Mouse (Mus musculus): ENCODE measurements around the gene Coro2b. TPM values are rescaled to one million over a fixed set of nuclear protein-coding genes. Genes with fewer than 3 reads are reported as not detected.

Gene Coro2b
- total RNA-seq, 4 experiments from 2014 or later: 201 to 245 (median 216) TPM

DNA sequence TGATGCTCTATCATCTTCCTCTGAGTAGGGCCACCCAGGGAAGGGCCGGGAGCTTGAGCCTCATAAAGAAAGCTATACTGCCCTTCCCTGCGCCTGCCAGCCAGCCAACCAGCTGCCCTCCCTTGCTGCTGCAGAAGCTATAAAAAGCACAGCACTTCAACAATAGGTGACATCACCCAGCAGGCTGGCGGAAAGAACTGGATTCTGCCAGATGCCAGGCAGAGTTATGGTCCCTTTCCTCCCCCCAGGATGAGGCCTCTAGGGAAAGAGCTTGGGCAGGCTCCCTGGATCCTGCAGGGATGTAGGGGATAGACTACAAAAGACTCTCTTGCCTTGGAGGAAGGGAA is 98.1 kb downstream of the Coro2b start:
- DNase-seq (ENCODE audit: low spot score in 2 of 2): peak; percentile 72

- DNase-seq (ENCODE audit: low spot score in 2 of 2): no peak
These were observed 98.6 kb downstream of the Coro2b start for GRCm38 (mm10) chr9:62438085-62438754.

- DNase-seq (ENCODE audit: low spot score in 2 of 2): no peak
These were observed 99.4 kb downstream of the Coro2b start for GRCm38 (mm10) chr9:62437446-62437845.

GRCm38 (mm10) chr9:62435613-62436318 is 101.1 kb downstream of the Coro2b start:
- no peak for DNase-seq (ENCODE audit: low spot score in 2 of 2)

DNA sequence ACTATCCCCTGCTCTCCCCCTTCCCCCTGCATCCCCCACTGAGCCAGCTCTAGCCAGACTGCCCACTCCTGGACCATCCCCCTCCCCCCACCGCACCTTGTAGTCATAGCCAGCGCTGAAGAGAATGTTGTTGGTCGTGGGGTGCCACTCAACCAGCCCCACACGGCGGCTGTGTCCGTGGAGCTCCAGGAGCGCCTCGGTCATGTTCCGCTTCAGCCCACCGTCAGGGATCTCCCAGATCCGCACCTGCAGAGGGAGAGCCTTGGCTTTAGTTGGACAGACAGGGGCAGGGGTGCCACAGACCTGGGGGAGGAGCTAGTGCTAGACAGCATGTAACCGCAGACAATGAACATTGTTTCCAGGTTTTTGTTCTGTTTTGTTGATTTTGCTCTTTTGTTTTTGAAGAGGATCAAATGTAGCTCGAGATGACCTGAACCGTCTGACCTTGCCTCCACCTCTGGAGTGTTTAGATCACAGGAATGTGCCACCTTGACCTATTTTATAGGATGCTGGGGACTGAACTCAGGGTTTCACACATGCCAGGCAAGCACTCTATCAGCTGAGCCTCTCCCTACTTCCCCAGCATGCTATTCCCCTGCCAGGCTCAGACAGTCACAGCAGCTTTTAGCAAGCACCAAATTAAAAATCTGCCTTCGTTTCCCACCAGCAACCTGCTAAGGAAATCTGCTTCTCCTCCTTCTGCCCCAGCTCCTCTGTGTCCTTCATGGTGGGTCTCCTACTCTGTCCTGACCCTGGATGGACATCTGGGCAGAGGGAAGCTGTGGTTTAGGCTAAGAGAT is 104.4 kb downstream of the Coro2b start:
- no peak for DNase-seq (ENCODE audit: low spot score in 2 of 2)

GRCm38 (mm10) chr9:62430741-62431140 is 106.1 kb downstream of the Coro2b start:
- DNase-seq (ENCODE audit: low spot score in 2 of 2): no peak

GRCm38 (mm10) chr9:62427010-62427409 is 109.8 kb downstream of the Coro2b start:
- DNase-seq (ENCODE audit: low spot score in 2 of 2): no peak

- no peak for DNase-seq (ENCODE audit: low spot score in 2 of 2)
These were observed 110.3 kb downstream of the Coro2b start for GRCm38 (mm10) chr9:62426531-62426930.

DNA sequence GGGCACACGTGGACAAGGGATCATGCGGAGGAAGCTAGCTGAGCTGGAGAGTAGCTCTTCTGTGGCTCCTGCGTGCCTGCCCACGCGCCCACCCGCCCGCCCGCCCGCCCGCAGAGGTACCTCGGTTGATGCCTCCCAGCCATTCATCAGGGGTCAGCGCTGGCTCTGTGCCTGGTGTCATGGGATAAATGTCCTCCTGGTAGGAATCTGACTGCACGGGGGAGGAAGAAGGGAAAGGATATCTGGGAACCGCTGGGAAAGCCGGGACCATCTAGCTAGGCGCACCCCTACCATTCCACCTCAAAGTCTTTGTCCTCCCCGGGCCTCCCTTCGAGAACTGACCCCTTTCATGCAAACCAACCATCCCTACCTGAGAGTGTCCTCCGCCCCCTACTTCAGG is 110.8 kb downstream of the Coro2b start:
- no peak for DNase-seq (ENCODE audit: low spot score in 2 of 2)

- no peak for DNase-seq (ENCODE audit: low spot score in 2 of 2)
These were observed 111.6 kb downstream of the Coro2b start for GRCm38 (mm10) chr9:62425265-62425664.

DNA sequence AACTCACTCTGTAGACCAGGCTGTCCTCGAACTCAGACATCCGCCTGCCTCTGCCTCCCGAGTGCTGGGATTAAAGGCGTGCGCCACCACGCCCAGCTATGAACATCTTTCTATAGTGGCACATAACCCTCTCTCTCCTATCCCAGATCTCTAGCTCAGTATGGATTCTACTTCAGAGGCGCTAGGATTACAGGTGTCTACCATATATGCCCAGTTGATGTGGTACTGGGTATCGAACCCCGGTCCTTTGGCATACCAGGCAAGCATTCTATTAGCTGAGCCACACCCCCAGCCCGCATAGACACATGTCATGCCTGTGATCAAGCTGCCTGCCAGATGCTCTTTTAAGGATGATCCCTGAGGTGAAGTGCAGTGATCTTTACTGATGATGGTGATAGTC is 113.0 kb downstream of the Coro2b start:
- DNase-seq (ENCODE audit: low spot score in 2 of 2): no peak

DNA sequence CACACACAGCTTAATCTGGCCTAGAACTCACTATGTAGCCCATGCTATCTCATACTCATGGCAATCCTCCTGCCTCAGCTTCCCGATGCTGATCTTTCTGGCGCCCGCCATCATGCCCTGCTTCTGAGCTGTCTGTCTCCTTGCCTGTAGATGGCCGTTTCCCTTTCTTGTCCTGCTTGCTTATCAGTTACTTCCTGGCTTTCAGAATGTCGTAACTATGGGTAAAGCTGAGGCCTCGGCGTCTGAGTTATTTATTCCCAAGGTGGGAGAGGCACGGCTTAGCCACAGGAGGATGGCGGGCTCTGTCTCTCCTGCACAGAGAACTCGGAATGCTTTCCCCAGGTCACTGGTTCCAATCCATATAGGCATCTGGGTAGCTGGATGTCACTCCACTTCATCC is 113.9 kb downstream of the Coro2b start:
- DNase-seq (ENCODE audit: low spot score in 2 of 2): no peak

GRCm38 (mm10) chr9:62421911-62422310 is 114.9 kb downstream of the Coro2b start:
- DNase-seq (ENCODE audit: low spot score in 2 of 2): no peak

GRCm38 (mm10) chr9:62421027-62421426 is 115.8 kb downstream of the Coro2b start:
- DNase-seq (ENCODE audit: low spot score in 2 of 2): peak in 1 of 2 experiments; percentile 76

DNA sequence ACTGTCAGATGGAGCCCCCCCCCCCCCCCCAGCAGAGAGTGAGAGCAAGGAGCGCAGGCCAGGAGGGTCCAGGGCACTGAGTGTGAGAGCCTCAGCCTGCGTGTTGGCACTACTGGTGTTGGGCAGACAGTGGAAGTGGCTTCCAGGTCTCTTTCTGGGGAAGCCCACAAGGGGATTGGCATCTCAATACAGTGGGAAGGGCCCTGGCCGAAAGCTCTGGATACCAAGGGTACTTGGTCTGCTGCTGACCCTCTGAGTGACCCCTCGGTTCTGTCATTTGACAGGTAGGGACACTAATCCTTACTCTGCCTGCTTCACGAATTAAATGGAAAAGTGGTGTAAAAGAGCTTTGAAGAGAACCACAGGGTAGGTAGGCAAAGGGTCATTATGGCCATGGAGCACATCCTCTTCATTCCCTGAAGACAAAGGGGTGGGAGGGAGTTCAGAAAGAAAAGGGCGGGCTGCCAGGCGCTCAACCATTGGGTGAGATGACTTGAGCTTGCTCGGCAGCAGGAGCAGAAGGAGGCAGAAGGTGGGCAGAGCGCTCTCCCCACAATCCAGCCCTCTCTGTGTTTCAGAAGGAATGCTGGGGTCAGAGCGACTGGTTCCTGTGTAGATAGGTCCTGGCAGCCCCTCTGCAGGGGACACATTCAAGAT is 116.5 kb downstream of the Coro2b start:
- no peak for DNase-seq (ENCODE audit: low spot score in 2 of 2)

GRCm38 (mm10) chr9:62418742-62419141 is 118.1 kb downstream of the Coro2b start:
- no peak for DNase-seq (ENCODE audit: low spot score in 2 of 2)

DNA sequence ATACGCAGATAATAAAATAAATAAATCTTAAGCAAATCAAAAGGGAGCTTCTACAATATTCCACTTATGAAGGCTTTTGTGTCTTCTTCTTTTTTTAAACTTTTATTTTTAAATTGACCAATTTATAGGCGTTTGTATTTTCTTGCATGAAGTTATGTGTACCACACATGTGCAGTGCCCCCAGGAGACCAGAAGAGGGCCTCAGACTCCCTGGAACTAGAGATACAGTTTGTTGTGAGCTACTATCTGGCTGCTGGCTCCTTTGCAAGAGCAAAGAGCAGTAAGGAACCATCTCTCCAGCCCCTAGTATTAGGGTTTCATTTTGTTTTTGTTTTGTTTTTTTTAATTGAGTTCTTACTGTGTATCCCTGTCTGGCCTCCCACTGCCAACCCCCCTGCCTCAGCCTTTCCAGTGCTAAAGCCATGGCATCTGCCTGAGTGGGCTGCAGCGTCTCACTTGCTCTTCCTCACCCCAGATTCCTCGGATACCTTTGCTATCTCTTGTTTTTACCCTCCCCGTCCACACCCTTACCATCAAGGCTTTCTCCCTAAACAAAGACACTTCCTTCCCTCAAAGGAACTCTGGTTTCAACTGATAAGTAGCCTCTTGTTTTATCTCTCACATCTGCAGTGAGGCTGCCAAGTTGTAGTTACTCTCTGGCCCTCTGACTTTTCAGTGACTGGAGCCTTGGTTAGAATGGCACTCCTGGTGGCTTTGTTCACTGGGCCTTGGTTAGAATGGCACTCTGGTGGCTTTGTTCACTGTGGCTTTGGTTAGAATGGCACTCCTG is 129.3 kb downstream of the Coro2b start:
- DNase-seq (ENCODE audit: low spot score in 2 of 2): no peak

DNA sequence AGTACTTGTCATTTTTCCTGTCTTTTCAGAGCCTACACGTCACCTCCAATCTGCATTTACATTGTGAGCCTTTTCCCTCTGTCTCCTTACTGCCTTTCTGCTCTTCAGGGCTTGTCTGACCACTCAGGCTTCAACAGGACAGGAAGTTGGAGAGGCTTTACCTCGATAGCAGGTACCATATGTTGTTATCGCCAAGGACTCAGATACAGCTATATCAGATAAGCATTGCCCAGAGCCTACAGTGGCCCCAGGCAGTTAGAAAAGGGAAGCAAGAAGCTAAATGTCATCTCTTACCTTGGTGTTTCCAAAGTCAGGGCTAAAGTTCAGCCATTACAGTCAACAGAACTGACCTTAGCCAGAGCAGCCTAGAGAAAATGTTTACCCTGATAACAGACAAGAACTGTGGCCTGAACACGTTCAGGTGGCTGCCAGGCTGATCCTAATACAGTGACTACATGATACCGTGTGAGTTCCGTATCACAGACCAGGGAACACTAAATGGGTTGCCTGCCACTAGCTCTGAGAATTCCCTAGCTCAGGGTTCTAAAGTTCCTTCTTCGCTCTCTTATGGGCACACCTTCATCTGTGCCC is 130.3 kb downstream of the Coro2b start:
- DNase-seq (ENCODE audit: low spot score in 2 of 2): no peak

DNA sequence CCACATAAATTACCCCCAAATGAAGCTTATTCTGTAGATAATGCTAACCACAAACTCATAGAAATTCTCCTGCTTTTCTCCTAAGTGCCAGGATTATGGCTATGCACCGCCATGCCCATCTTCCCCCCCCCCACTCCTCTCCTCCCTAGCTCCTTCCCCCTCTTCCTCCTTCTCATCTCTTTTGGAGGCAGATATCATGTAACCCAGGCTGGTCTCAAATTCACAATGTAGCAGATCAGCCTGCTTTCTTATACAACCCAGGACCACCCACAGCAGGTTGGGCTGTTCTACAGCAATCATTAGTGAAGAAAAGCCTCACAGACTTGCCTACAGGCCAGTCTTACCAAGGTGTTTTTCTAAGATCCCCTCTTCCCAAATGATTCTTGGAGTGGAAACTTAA is 135.3 kb downstream of the Coro2b start:
- DNase-seq (ENCODE audit: low spot score in 2 of 2): no peak

DNA sequence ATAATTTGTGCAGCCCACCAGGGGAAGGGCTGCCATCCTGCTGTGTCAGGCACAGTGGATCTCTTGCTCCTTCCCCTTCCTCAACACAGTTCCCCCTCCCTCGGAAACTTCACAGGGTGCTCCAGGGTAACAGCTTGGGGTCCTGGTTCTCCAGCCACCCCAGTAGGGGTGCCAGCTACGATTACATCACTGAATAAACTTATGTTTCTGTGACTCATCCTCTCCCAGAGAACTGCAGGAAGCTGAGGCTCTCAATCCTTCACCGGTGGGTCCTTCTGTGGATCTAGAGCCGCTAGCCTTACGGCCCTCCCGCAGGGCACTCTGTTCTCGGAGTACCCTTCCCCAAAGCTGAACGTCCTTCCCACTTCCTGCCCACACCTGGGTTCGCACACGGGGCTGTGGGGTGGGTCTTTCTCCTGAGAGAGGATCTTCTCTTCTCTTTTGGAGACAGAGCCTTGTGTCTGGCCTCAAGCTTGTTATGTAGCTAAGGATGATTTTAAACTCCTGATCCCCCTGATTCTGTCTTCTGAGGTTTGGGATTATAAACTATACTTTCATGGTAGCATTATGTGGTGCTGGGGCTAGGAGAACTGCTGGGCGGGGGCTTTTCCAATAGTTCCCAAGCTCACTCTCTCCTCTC is 136.2 kb downstream of the Coro2b start:
- no peak for DNase-seq (ENCODE audit: low spot score in 2 of 2)

Data from layer of hippocampus, adult 8-10 months (tissue).